Mouse (Mus musculus) embryonic fibroblast, embryonic 13.5 days (primary cell): Measurements from ENCODE around the gene Far1.

Source experiments
- CTCF ChIP-seq: IDR thresholded peaks from 2 replicates; pipeline ENCODE4 v1.5.1; 2011; ENCODE audit warnings: mild to moderate bottlenecking, control low read depth, low read length, moderate library complexity, borderline replicate concordance; ENCODE audit not compliant: insufficient read depth
- POLR2A ChIP-seq: IDR thresholded peaks from 2 replicates; pipeline ENCODE4 v1.6.1; 2011; ENCODE audit warnings: low read depth, mild to moderate bottlenecking, control low read depth, low read length, moderate library complexity

GRCm38 (mm10) chr7:113552508-113552907, 38.9 kb downstream of the Far1 start:
- TF ChIP-seq POLR2A (no peak), CTCF (no peak)
